Mouse (Mus musculus): ENCODE data around the gene Borcs6. TPM values are rescaled to one million over a fixed set of nuclear protein-coding genes. Genes with fewer than 3 reads are reported as not detected.

The Borcs6 gene
- polyA plus RNA-seq, 1 experiment from 2014 or later: 5.4 TPM

GRCm38 (mm10) chr11:69080855-69081222 is 21.3 kb downstream of the Borcs6 start:
- DNase-seq (no peak), ATAC-seq (no peak)
- WGBS (ENCODE audit: insufficient replicate concordance): 76% methylated on average over 8 of the region's 8 CpGs
- Histone ChIP-seq H3K27ac (ENCODE audit: low read depth) (no peak overlapping the region), H3K36me3 (replicated peaks; ENCODE audit: insufficient read depth, low read length) (no peaks in the 10 kb centered on the region), H3K9ac (replicated peaks) (no peak overlapping the region), H3K4me2 (ENCODE audit: low read depth, low read length) (no peak overlapping the region), H3K4me1 (ENCODE audit: insufficient read depth) (peaks cover 6% of the 10 kb centered on the region; the same call in 1 of the 2 replicates), H3K4me3 (ENCODE audit: low read depth, low read length) (no peak overlapping the region), H3K9me3 (ENCODE audit: low read length) (no peaks in the 10 kb centered on the region), H3K27me3 (ENCODE audit: insufficient read depth, low read length) (no peaks in the 10 kb centered on the region)
- TF ChIP-seq CTCF (IDR thresholded peaks at IDR 0.05; ENCODE audit: low read depth) (no peak), EP300 (IDR thresholded peaks at IDR 0.05; ENCODE audit: low read depth) (no peak)

GRCm38 (mm10) chr11:69081613-69082012 is 22.1 kb downstream of the Borcs6 start:
- ATAC-seq (no peak), DNase-seq (no peak)
- no peak for TF ChIP-seq CTCF (IDR thresholded peaks at IDR 0.05; ENCODE audit: low read depth)
- TF ChIP-seq EP300 (IDR thresholded peaks at IDR 0.05; ENCODE audit: low read depth): no peak
- H3K36me3 ChIP-seq (replicated peaks; ENCODE audit: insufficient read depth, low read length): no peaks in the 10 kb centered on the region
- no peak overlapping the region for H3K4me2 ChIP-seq (ENCODE audit: low read depth, low read length)
- WGBS (ENCODE audit: insufficient replicate concordance): 77% methylated on average over 7 of the region's 7 CpGs
- no peak overlapping the region for H3K27ac ChIP-seq (ENCODE audit: low read depth)
- H3K4me1 ChIP-seq (ENCODE audit: insufficient read depth): peaks cover 6% of the 10 kb centered on the region; the same call in 1 of the 2 replicates
- H3K9ac ChIP-seq (replicated peaks): no peak overlapping the region
- no peaks in the 10 kb centered on the region for H3K27me3 ChIP-seq (ENCODE audit: insufficient read depth, low read length)
- H3K4me3 ChIP-seq (ENCODE audit: low read depth, low read length): no peak overlapping the region
- no peaks in the 10 kb centered on the region for H3K9me3 ChIP-seq (ENCODE audit: low read length)

- peaks cover 12% of the 10 kb centered on the region for H3K36me3 ChIP-seq (replicated peaks; ENCODE audit: insufficient read depth, low read length)
- ATAC-seq: no peak
- no peak overlapping the region for H3K4me2 ChIP-seq (ENCODE audit: low read depth, low read length)
- no peak overlapping the region for H3K9ac ChIP-seq (replicated peaks)
- H3K9me3 ChIP-seq (ENCODE audit: low read length): no peaks in the 10 kb centered on the region
- no peaks in the 10 kb centered on the region for H3K27me3 ChIP-seq (ENCODE audit: insufficient read depth, low read length)
- H3K4me3 ChIP-seq (ENCODE audit: low read depth, low read length): no peak overlapping the region
- H3K4me1 ChIP-seq (ENCODE audit: insufficient read depth): peaks cover 22% of the 10 kb centered on the region
- DNase-seq: no peak
- H3K27ac ChIP-seq (ENCODE audit: low read depth): no peak overlapping the region
- WGBS (ENCODE audit: insufficient replicate concordance): 75% methylated on average over 6 of the region's 6 CpGs
- no peak for TF ChIP-seq EP300 (IDR thresholded peaks at IDR 0.05; ENCODE audit: low read depth)
- TF ChIP-seq CTCF (IDR thresholded peaks at IDR 0.05; ENCODE audit: low read depth): no peak
Observed at GRCm38 (mm10) chr11:69085608-69086007, 26.1 kb downstream of the Borcs6 start.

- WGBS (ENCODE audit: insufficient replicate concordance): 74% methylated on average over 6 of the region's 6 CpGs
- H3K4me1 ChIP-seq (ENCODE audit: insufficient read depth): peaks cover 22% of the 10 kb centered on the region
- no peak overlapping the region for H3K27ac ChIP-seq (ENCODE audit: low read depth)
- no peak for TF ChIP-seq EP300 (IDR thresholded peaks at IDR 0.05; ENCODE audit: low read depth)
- no peak for TF ChIP-seq CTCF (IDR thresholded peaks at IDR 0.05; ENCODE audit: low read depth)
- no peak for DNase-seq
- no peak overlapping the region for H3K4me3 ChIP-seq (ENCODE audit: low read depth, low read length)
- H3K27me3 ChIP-seq (ENCODE audit: insufficient read depth, low read length): no peaks in the 10 kb centered on the region
- no peaks in the 10 kb centered on the region for H3K9me3 ChIP-seq (ENCODE audit: low read length)
- H3K36me3 ChIP-seq (replicated peaks; ENCODE audit: insufficient read depth, low read length): peaks cover 19% of the 10 kb centered on the region
- H3K9ac ChIP-seq (replicated peaks): no peak overlapping the region
- ATAC-seq: no peak
- H3K4me2 ChIP-seq (ENCODE audit: low read depth, low read length): no peak overlapping the region
Observed at GRCm38 (mm10) chr11:69086390-69086789, 26.9 kb downstream of the Borcs6 start.

GRCm38 (mm10) chr11:69087082-69087481 is 27.6 kb downstream of the Borcs6 start:
- 58% methylated on average over 4 of the region's 4 CpGs for WGBS (ENCODE audit: insufficient replicate concordance)
- Histone ChIP-seq H3K36me3 (replicated peaks; ENCODE audit: insufficient read depth, low read length) (peaks cover 26% of the 10 kb centered on the region), H3K27ac (ENCODE audit: low read depth) (no peak overlapping the region), H3K4me1 (ENCODE audit: insufficient read depth) (peaks cover 25% of the 10 kb centered on the region), H3K9me3 (ENCODE audit: low read length) (no peaks in the 10 kb centered on the region), H3K27me3 (ENCODE audit: insufficient read depth, low read length) (no peaks in the 10 kb centered on the region), H3K4me2 (ENCODE audit: low read depth, low read length) (no peak overlapping the region), H3K4me3 (ENCODE audit: low read depth, low read length) (no peak overlapping the region), H3K9ac (replicated peaks) (no peak overlapping the region; the same call in 1 of the 2 replicates)
- ATAC-seq (no peak), DNase-seq (no peak)
- TF ChIP-seq CTCF (IDR thresholded peaks at IDR 0.05; ENCODE audit: low read depth): no peak
- no peak for TF ChIP-seq EP300 (IDR thresholded peaks at IDR 0.05; ENCODE audit: low read depth)

- Histone ChIP-seq H3K27ac (ENCODE audit: low read depth) (no peak overlapping the region), H3K4me1 (ENCODE audit: insufficient read depth) (peaks cover 25% of the 10 kb centered on the region), H3K27me3 (ENCODE audit: insufficient read depth, low read length) (no peaks in the 10 kb centered on the region), H3K4me2 (ENCODE audit: low read depth, low read length) (peak overlapping the region; percentile 86; the same call in 1 of the 2 replicates), H3K9ac (replicated peaks) (no peak overlapping the region; the same call in 1 of the 2 replicates), H3K4me3 (ENCODE audit: low read depth, low read length) (0 out of 2 replicates have a peak overlapping the region, but pooled peaks have one; percentile 97), H3K9me3 (ENCODE audit: low read length) (no peaks in the 10 kb centered on the region), H3K36me3 (replicated peaks; ENCODE audit: insufficient read depth, low read length) (peaks cover 30% of the 10 kb centered on the region)
- TF ChIP-seq EP300 (IDR thresholded peaks at IDR 0.05; ENCODE audit: low read depth) (no peak), CTCF (IDR thresholded peaks at IDR 0.05; ENCODE audit: low read depth) (no peak)
- ATAC-seq: no peak
- no peak for DNase-seq
- 63% methylated on average over 2 of the region's 2 CpGs for WGBS (ENCODE audit: insufficient replicate concordance)
Observed at GRCm38 (mm10) chr11:69087597-69087996, 28.1 kb downstream of the Borcs6 start.

Data from liver, postnatal 0 days (tissue).